Mouse (Mus musculus): ENCODE results near the gene Cnr2.

GRCm38 (mm10) chr4:135921257-135922120, 26.3 kb downstream of the Cnr2 start:
- TF ChIP-seq CHD2 (IDR thresholded peaks at IDR 0.05; ENCODE audit: low read depth, low read length): no peak
- TF ChIP-seq ZC3H11A (IDR thresholded peaks at IDR 0.05; ENCODE audit: borderline replicate concordance, low read depth, low read length): no peak
